Mouse (Mus musculus) adipose tissue, adult 10 weeks (tissue): Measurements from ENCODE around the gene Olfr1427. TPM values are rescaled to one million over a fixed set of nuclear protein-coding genes. Genes with fewer than 3 reads are reported as not detected.

Experiments used
- polyA plus RNA-seq: library from polyadenylated mRNA; stranded (reverse); fragments of 350-450 nt; fragmentation: Illumina TruSeq; extraction: RNeasy Lipid Tissue Mini Kit (QIAGEN cat#74804); gene quantifications from one replicate; pipeline ENCODE4 v1.2.3, GENCODE M21; 2014; ENCODE audit warnings: low read depth, low replicate concordance

The Olfr1427 gene
- not detected for polyA plus RNA-seq

DNA sequence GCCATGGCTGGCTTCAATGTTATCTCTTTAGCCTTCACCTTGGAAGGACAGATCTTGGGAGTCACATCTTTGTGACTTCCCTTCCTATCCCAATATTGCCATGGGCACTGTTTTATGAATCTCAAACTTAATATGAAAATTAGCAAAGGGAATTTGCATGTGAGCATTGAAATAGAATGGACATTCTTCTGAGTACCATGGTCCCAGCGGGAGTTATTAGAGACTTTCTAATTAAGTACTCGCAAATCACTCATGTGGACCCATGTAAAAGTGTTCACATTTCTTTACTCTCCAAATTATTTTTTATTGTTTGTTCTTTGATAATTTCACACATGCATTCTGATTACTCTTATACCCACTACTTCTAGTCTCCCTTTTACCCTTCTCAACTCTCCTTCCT is at the start of gene Olfr1427:
Gene Olfr1427, minus strand, starts transcription at position 101 of the 400 bp plus-strand sequence.

GRCm38 (mm10) chr19:12123103-12123502 is 20.0 kb upstream of the Olfr1427 start, which contains the start of gene Olfr76:
TSS of gene Olfr76 (minus strand) at chr19:12123203.

DNA sequence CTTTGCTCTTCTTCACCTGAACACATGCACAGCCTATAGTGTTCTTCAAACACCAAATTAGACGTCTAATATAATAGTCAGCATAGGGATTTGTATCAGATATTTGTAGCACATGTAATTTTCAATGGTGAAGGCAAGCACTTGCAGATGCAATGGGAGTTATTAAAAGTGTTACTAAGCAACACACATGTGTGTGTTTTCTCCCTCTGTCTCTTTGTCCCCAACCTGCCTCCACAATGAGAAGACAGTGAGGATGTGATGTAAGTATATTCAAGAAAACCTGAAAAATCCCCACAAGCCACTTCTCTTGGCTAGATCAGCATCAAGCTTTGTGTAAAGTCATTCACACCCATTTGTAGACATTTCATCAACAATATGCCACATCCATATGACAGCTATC is 12.7 kb upstream of the Olfr1427 start, which contains the start of gene Olfr1428:
Gene Olfr1428, minus strand, starts transcription at position 101 of the 400 bp plus-strand sequence.

DNA sequence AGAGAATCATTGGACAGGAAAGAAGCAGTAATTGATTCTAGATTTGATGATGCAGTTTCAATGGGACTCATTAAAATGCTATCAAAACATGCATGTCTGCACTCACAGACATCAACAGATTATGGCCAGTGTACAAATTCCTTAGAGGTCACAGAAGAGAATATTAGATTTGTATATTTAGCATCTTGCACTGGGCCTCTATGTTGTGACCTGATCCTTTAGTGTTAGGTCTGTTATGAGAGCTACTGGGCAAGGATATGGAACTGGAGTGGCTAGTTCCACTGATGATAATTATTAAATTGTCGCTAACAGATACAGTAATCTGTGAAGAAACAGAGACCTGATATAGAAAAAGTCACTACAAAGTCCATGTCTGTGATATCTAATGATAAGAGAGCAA is 11.2 kb downstream of the Olfr1427 start, which contains the start of gene Olfr1426:
Gene Olfr1426, minus strand, starts transcription at position 101 of the 400 bp plus-strand sequence.

GRCm38 (mm10) chr19:12077631-12078030 is 25.5 kb downstream of the Olfr1427 start, which contains the start of gene Olfr1425:
TSS of gene Olfr1425 (minus strand) at chr19:12077731.

DNA sequence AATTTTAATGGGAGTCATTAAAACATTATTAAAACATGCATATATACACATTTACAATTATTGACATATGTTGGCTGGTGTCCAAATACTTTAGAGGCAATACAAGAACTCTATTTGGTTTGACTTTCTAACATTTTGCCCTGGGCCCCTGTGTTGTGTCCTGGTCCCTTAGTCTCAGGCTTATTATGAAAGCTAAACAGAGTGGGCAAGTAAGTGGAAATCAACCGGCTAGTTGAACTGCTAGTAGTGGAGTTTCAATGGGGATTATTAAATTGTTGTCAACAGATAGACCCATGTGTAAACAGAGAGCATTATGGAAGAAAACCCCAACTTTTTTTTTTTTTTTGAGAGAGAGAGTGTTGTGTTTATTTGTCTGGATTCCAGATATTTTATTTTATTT is 40.6 kb downstream of the Olfr1427 start, which contains the start of gene Olfr1424:
Gene Olfr1424, minus strand, starts transcription at position 101 of the 400 bp plus-strand sequence.

Other genes with a start within 250 kb of the Olfr1427 start
- gene Olfr1418, start 242.3 kb downstream of the Olfr1427 start, polyA plus RNA-seq, result not detected
- gene Olfr1419, start 228.2 kb downstream of the Olfr1427 start, polyA plus RNA-seq, result not detected
- gene Olfr1420, start 216.8 kb downstream of the Olfr1427 start, polyA plus RNA-seq, result not detected
- 13.5 TPM for gene Patl1, start 190.9 kb downstream of the Olfr1427 start, polyA plus RNA-seq
- gene Osbp, start 137.4 kb downstream of the Olfr1427 start, polyA plus RNA-seq, result 46.9 TPM
- not detected for gene Olfr1423, start 62.0 kb downstream of the Olfr1427 start, polyA plus RNA-seq
- gene Olfr1424, start 40.7 kb downstream of the Olfr1427 start, polyA plus RNA-seq, result not detected
- not detected for gene Olfr1425, start 25.6 kb downstream of the Olfr1427 start, polyA plus RNA-seq
- gene Olfr1426, start 11.3 kb downstream of the Olfr1427 start, polyA plus RNA-seq, result not detected
- not detected for gene Olfr1428, start 12.6 kb upstream of the Olfr1427 start, polyA plus RNA-seq
- gene Olfr76, start 19.9 kb upstream of the Olfr1427 start, polyA plus RNA-seq, result not detected
- not detected for gene Olfr1555-ps1, start 66.8 kb upstream of the Olfr1427 start, polyA plus RNA-seq
- not detected for gene Olfr1431, start 97.3 kb upstream of the Olfr1427 start, polyA plus RNA-seq
- gene Olfr1432, start 129.3 kb upstream of the Olfr1427 start, polyA plus RNA-seq, result not detected
- not detected for gene Olfr262, start 138.3 kb upstream of the Olfr1427 start, polyA plus RNA-seq
- gene Olfr235, start 157.7 kb upstream of the Olfr1427 start, polyA plus RNA-seq, result not detected
- gene Olfr1434, start 176.5 kb upstream of the Olfr1427 start, polyA plus RNA-seq, result not detected
- not detected for gene Olfr1436, start 195.8 kb upstream of the Olfr1427 start, polyA plus RNA-seq
- gene Olfr1437, start 221.8 kb upstream of the Olfr1427 start, polyA plus RNA-seq, result not detected
- not detected for gene Olfr1438-ps1, start 232.6 kb upstream of the Olfr1427 start, polyA plus RNA-seq